Mouse (Mus musculus): ENCODE measurements around the gene Gm11238.
"Not testable (repeated sequence)": the region's sequence is repeated elsewhere in the genome, so short reads cannot be mapped to it uniquely, and the experiment has no call there.

Gene Gm11238

GRCm38 (mm10) chr4:73607581-73607980 is at the start of gene Gm11238:
Gene Gm11238 (plus strand): TSS chr4:73607881.
- DNase-seq (ENCODE audit: low spot score in 2 of 2), result not testable (repeated sequence)

GRCm38 (mm10) chr4:73599248-73599647 is 8.4 kb upstream of the Gm11238 start:
- no peak for DNase-seq (ENCODE audit: low spot score in 2 of 2)

GRCm38 (mm10) chr4:73622684-73623083 is 15.0 kb downstream of the Gm11238 start, which contains the start of gene Gm11237:
Gene Gm11237 (plus strand): TSS chr4:73622984.
- DNase-seq (ENCODE audit: low spot score in 2 of 2), result not testable (repeated sequence)

GRCm38 (mm10) chr4:73637821-73638220 is 30.1 kb downstream of the Gm11238 start, which contains the start of gene Gm11236:
Gene Gm11236 (plus strand): TSS chr4:73638121.
- not testable (repeated sequence) for DNase-seq (ENCODE audit: low spot score in 2 of 2)

- not testable (repeated sequence) for DNase-seq (ENCODE audit: low spot score in 2 of 2)
Observed at GRCm38 (mm10) chr4:73661864-73662263, 54.2 kb downstream of the Gm11238 start.

GRCm38 (mm10) chr4:73668054-73668453 is 60.4 kb downstream of the Gm11238 start, which contains the start of gene Gm11239:
Gene Gm11239 (plus strand): TSS chr4:73668354.
- not testable (repeated sequence) for DNase-seq (ENCODE audit: low spot score in 2 of 2)

GRCm38 (mm10) chr4:73683216-73683615 is 75.5 kb downstream of the Gm11238 start, which contains the start of gene Gm428:
Gene Gm428 (plus strand): TSS chr4:73683516.
- DNase-seq (ENCODE audit: low spot score in 2 of 2), result not testable (repeated sequence)
